Mouse (Mus musculus): Measurements from ENCODE around the gene Lypd3. TPM values are rescaled to one million over a fixed set of nuclear protein-coding genes. Genes with fewer than 3 reads are reported as not detected.

Gene Lypd3
- 1 to 10 TPM in 1 of 2 experiments, under 1 TPM in 1; 0.32 to 1.3 TPM for total RNA-seq (2021)

- intact Hi-C loops (cut with DNase I), result no loop called here
- DNase-seq (ENCODE audit: low spot score in 2 of 2), result no peak
Observed at GRCm38 (mm10) chr7:24636264-24636663, at the start of gene Lypd3. Gene Lypd3, plus strand, starts transcription at chr7:24636550.

DNA sequence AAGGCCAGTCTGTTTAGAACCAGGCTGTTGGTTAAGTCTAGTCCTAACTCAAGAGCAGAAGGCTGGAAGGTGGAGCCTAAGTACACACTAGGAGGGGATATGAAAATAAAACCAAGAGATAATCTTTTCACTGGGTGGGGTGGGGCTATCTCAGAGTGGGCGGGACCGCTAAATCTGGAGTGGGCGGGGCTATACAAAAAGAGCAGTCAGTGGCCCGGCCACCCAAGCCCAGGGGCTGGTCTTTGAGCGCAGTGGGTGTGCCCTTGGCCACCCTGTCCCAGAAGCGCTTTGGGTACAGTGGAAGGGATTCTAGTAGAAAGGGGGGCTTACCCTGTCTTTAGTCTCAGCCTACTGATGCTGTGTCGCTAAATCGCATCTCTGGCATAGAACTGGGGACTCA is 49.5 kb upstream of the Lypd3 start:
- DNase-seq (ENCODE audit: low spot score in 2 of 2), result no peak
- intact Hi-C loops (cut with DNase I), result no loop called here

GRCm38 (mm10) chr7:24587330-24588105 is 48.8 kb upstream of the Lypd3 start, which contains the start of the genes Ethe1 and Zfp575:
Gene Ethe1, plus strand, starts transcription at chr7:24587543.
Gene Zfp575, minus strand, starts transcription at chr7:24587641.
- DNase-seq (ENCODE audit: low spot score in 2 of 2), result peak; percentile 83 to 88
- intact Hi-C loops (cut with DNase I), result no loop called here

DNA sequence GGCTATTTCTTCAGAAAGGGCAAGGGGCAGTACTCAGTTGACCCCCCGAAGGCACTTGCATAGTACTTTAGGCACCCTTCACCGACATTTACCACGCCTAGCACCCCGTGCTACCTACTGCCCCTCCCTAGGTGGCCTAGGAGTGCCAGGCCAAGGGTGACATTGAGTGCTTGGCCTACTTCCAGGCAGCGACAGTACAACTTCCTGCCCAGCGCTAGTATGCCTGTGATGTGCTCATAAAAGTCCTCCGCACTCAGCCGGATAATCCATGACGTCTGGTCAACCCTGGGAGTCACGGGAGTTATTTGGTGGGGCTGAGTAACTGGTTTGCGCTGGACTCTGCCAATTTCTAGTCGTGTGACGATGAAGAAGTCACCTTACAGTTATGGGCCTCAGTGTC is 48.0 kb upstream of the Lypd3 start:
- DNase-seq (ENCODE audit: low spot score in 2 of 2), result no peak
- intact Hi-C loops (cut with DNase I), result no loop called here

DNA sequence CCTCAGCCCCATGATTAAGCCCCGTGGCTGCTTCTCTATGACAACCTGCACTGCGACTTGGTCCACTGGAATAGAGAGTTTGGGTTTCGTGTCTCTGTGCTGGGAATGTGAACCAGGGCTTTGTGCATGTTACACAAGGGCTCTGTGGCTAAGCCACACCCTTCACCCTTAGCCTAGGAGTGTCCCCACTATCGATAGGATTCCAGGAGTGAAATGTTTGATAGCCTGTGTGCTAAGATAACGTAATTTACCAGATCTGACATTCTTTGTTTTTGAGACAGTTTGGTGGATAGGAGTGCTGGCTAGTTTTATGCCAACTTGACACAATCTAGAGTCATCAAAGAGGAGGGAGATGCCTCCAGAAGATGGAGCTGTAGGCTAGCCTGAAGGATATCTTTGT is 44.6 kb upstream of the Lypd3 start:
- intact Hi-C loops (cut with DNase I), result no loop called here
- DNase-seq (ENCODE audit: low spot score in 2 of 2), result no peak

GRCm38 (mm10) chr7:24592163-24592562 is 44.2 kb upstream of the Lypd3 start:
- intact Hi-C loops (cut with DNase I), result no loop called here
- no peak for DNase-seq (ENCODE audit: low spot score in 2 of 2)

- no peak for DNase-seq (ENCODE audit: low spot score in 2 of 2)
- intact Hi-C loops (cut with DNase I), result no loop called here
Observed at GRCm38 (mm10) chr7:24592781-24593180, 43.6 kb upstream of the Lypd3 start.

GRCm38 (mm10) chr7:24593621-24594308 is 42.6 kb upstream of the Lypd3 start:
- peak; percentile 55 to 68 for DNase-seq (ENCODE audit: low spot score in 2 of 2)
- intact Hi-C loops (cut with DNase I), result no loop called here

- no peak for DNase-seq (ENCODE audit: low spot score in 2 of 2)
- intact Hi-C loops (cut with DNase I), result no loop called here
Observed at GRCm38 (mm10) chr7:24594309-24594803, 42.0 kb upstream of the Lypd3 start.

GRCm38 (mm10) chr7:24595464-24595863 is 40.9 kb upstream of the Lypd3 start:
- intact Hi-C loops (cut with DNase I), result no loop called here
- DNase-seq (ENCODE audit: low spot score in 2 of 2), result no peak

DNA sequence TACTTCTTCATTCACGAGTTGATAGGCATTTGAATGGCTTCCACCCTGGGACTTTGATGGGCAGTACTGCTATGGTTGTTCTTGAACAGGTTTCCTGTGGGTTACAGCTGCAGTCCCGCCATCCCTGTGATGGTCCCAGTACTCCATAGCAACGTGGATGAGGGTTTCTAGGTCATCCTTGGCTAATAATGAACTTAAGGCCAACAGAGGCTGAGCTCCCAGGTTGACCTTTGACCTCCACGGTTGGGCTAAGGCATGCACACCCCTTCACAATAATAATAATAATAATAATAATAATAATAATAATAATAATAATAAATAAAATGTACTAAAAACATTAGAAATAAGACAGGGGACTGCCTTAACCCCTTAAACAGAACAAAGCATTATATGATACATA is 38.2 kb upstream of the Lypd3 start:
- intact Hi-C loops (cut with DNase I), result no loop called here
- no peak for DNase-seq (ENCODE audit: low spot score in 2 of 2)

- intact Hi-C loops (cut with DNase I), result no loop called here
Observed at GRCm38 (mm10) chr7:24599211-24600067, 36.9 kb upstream of the Lypd3 start.

DNA sequence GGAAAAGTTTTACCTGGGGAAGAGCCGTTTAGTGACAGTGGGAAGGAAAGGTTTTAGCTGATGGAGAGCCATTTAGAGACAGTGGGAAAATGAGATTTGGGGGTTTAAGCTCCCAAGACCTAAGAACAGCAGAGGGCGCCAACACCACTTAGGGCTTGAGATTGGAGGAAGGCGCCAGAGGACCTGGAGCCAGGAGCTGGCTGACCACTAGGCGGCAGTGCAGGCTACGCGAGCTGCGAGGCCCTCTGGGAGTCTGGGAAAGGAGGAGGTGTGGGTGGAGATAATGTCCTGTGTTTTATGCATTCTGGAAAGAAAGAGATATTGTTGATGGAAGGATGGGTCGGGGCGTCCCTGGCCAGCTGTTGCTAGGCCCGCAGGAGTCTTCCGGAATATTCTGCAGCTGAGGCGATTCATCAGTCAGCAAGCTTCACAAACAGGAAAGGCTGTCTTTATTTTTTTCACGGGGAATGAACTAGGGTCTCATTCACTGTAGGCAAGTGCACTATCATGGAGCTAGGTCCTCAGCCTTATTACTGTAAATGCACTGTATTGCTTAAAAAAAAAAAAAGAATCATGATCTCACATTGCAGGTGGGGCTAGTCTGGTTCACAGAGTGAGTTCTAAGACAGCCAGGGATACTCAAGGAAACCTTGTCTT is 35.3 kb upstream of the Lypd3 start:
- peak; percentile 93 to 94 for DNase-seq (ENCODE audit: low spot score in 2 of 2)
- intact Hi-C loops (cut with DNase I), result loop anchor here (1.0 kb wide), 1 partner anchor 61 kb away; no protein-coding TSS in a partner anchor

More at GRCm38 (mm10) chr7:24599211-24600067, 36.9 kb upstream of the Lypd3 start:
- DNase-seq (ENCODE audit: low spot score in 2 of 2), result no peak

DNA sequence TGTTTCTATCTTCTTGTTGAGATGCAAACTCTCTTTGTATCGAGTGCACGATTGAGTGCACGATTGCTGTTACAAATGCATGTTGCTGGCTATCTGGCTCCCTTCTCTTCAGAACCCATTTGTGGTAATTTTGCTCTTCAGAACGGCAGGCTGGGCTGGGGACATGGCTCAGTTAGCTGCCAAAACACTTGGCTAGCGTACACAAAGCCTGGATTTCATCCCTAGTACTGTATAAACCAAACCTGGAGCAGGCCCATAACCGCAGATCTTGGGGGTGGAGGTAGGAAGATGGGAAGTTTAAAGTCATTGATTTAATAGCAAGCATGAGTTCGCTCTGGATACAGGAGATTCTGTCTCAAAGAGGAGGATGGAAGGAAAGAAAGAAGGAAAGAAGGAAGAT is 30.8 kb upstream of the Lypd3 start:
- intact Hi-C loops (cut with DNase I), result no loop called here

DNA sequence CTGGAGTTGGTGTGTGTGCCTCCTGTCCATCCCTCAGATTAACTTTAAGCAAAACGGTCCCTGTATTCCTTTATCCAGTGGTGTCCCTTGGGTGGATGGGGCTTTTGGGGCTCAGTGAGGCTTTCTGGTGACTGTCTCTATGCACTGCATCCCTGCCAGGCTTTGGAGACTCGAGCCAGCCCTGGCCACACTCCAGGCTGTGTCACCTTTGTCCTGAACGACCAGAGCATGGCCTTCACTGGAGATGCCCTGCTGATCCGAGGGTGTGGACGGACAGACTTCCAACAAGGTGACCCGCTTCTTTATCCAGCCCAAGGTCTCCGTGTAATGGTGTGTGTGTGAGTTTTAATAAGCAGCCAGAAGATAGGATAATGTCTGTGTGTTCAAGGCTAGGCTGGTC is 30.3 kb upstream of the Lypd3 start:
- DNase-seq (ENCODE audit: low spot score in 2 of 2), result no peak
- intact Hi-C loops (cut with DNase I), result no loop called here

More for the DNA sequence above, 30.8 kb upstream of the Lypd3 start:
- no peak for DNase-seq (ENCODE audit: low spot score in 2 of 2)

GRCm38 (mm10) chr7:24608017-24608416 is 28.3 kb upstream of the Lypd3 start:
- intact Hi-C loops (cut with DNase I), result no loop called here
- DNase-seq (ENCODE audit: low spot score in 2 of 2), result no peak

DNA sequence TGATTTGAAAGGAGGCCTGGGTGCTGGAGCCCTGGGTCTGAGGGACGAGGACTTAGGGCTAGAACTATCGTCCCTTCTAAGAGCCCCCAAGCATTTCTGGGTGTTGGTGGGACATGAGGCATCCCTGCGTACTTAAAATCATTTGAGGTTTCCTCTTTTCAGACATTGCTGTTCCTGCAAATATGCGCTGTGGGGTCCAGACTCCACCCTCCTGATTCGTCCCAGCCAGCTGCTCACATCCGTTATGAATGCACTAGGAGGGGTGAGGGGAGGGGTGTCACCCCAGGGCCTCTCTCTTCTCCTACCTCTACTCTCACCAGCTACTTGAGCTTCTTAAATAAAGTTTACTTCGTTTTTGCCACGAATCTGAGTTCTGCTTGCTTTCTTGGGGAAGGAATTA is 27.8 kb upstream of the Lypd3 start:
- DNase-seq (ENCODE audit: low spot score in 2 of 2), result no peak
- intact Hi-C loops (cut with DNase I), result no loop called here

- intact Hi-C loops (cut with DNase I), result no loop called here
- DNase-seq (ENCODE audit: low spot score in 2 of 2), result no peak
Observed at GRCm38 (mm10) chr7:24610144-24610878, 26.0 kb upstream of the Lypd3 start, which contains the start of gene Phldb3. Gene Phldb3, plus strand, starts transcription at chr7:24610763.

Data from left cerebral cortex, postnatal 36 days (tissue).